Mouse (Mus musculus) gonadal fat pad, adult 2 months (tissue): Measurements from ENCODE around the gene Skp1a. TPM values are rescaled to one million over a fixed set of nuclear protein-coding genes. Genes with fewer than 3 reads are reported as not detected.
"Not testable (repeated sequence)": the region's sequence is repeated elsewhere in the genome, so short reads cannot be mapped to it uniquely, and the experiment has no call there.

Experiments
- DNase-seq: peaks from one replicate; pipeline ENCODE4 v3.0.0-alpha.2; 2012; ENCODE audit warnings: low read depth
- polyA plus RNA-seq: library from polyadenylated mRNA; depleted of rRNA; stranded (reverse); fragments of >200 nt; gene quantifications from 2 replicates; pipeline ENCODE4 v1.2.3, GENCODE M21; 2012; rRNA removed

Skp1a gene
- 38.5 and 43.8 TPM in 2 replicates for polyA plus RNA-seq

GRCm38 (mm10) chr11:52231606-52232541, at the start of gene Skp1a:
TSS of gene Skp1a (plus strand) at chr11:52231995.
- no peak for DNase-seq

GRCm38 (mm10) chr11:52196496-52197023, 35.2 kb upstream of the Skp1a start:
- DNase-seq = not testable (repeated sequence)

GRCm38 (mm10) chr11:52213887-52214286, 17.9 kb upstream of the Skp1a start, which contains the start of gene Olfr1371:
TSS of gene Olfr1371 (minus strand) at chr11:52213987.
- no peak for DNase-seq

- no peak for DNase-seq
Observed at GRCm38 (mm10) chr11:52220282-52220681, 11.5 kb upstream of the Skp1a start.

- DNase-seq = not testable (repeated sequence)
Observed at GRCm38 (mm10) chr11:52221921-52222320, 9.9 kb upstream of the Skp1a start.

GRCm38 (mm10) chr11:52222891-52223290, 8.9 kb upstream of the Skp1a start:
- no peak for DNase-seq

GRCm38 (mm10) chr11:52223968-52224682, 7.7 kb upstream of the Skp1a start:
- DNase-seq = no peak

GRCm38 (mm10) chr11:52225986-52226599, 5.7 kb upstream of the Skp1a start:
- DNase-seq = no peak

GRCm38 (mm10) chr11:52227053-52227452, 4.7 kb upstream of the Skp1a start:
- DNase-seq = no peak

- no peak for DNase-seq
Observed at GRCm38 (mm10) chr11:52227466-52228226, 4.1 kb upstream of the Skp1a start.

- no peak for DNase-seq
Observed at GRCm38 (mm10) chr11:52228722-52229448, 2.9 kb upstream of the Skp1a start.

GRCm38 (mm10) chr11:52230694-52231093, 1.1 kb upstream of the Skp1a start:
- no peak for DNase-seq

GRCm38 (mm10) chr11:52233043-52233653, 1.4 kb downstream of the Skp1a start:
- DNase-seq = no peak

- DNase-seq = no peak
Observed at GRCm38 (mm10) chr11:52233906-52234305, 2.1 kb downstream of the Skp1a start.

- no peak for DNase-seq
Observed at GRCm38 (mm10) chr11:52234509-52234908, 2.7 kb downstream of the Skp1a start.

- DNase-seq = no peak
Observed at GRCm38 (mm10) chr11:52240898-52241542, 9.2 kb downstream of the Skp1a start.

GRCm38 (mm10) chr11:52249452-52249851, 17.7 kb downstream of the Skp1a start:
- DNase-seq = no peak

GRCm38 (mm10) chr11:52251770-52252169, 20.0 kb downstream of the Skp1a start:
- DNase-seq = no peak

GRCm38 (mm10) chr11:52252692-52253091, 20.9 kb downstream of the Skp1a start:
- no peak for DNase-seq
